Mouse (Mus musculus): ENCODE data around the gene Gm45711. TPM values are rescaled to one million over a fixed set of nuclear protein-coding genes. Genes with fewer than 3 reads are reported as not detected.

The Gm45711 gene
- polyA plus RNA-seq, 1 experiment from 2014 or later, result not detected

GRCm38 (mm10) chr8:104234573-104234972 is 75.3 kb downstream of the Gm45711 start:
- H3K36me3 ChIP-seq (ENCODE audit: control insufficient read depth, insufficient read depth), result peaks cover 44% of the 10 kb centered on the region
- ATAC-seq (replicated peaks; ENCODE audit: extremely low read depth, insufficient read depth, low FRiP score), result 0 out of 2 replicates have a peak, but pooled peaks have one; percentile 28

GRCm38 (mm10) chr8:104232919-104233318 is 77.0 kb downstream of the Gm45711 start:
- Histone ChIP-seq H3K27ac (ENCODE audit: low read length) (no peak overlapping the region), H3K9ac (ENCODE audit: low read length) (no peak overlapping the region), H3K4me2 (ENCODE audit: low read depth, low read length) (no peak overlapping the region), H3K4me3 (ENCODE audit: low read length) (no peak overlapping the region), H3K36me3 (ENCODE audit: control insufficient read depth, insufficient read depth) (peaks cover 48% of the 10 kb centered on the region), H3K4me1 (ENCODE audit: control insufficient read depth, insufficient read depth, low read length) (no peaks in the 10 kb centered on the region), H3K27me3 (ENCODE audit: control insufficient read depth, insufficient read depth, low read length) (no peaks in the 10 kb centered on the region), H3K9me3 (replicated peaks; ENCODE audit: control insufficient read depth, low read length) (no peaks in the 10 kb centered on the region)
- 93% methylated on average over 5 of the region's 5 CpGs for WGBS
- ATAC-seq (replicated peaks; ENCODE audit: extremely low read depth, insufficient read depth, low FRiP score), result no peak

More at GRCm38 (mm10) chr8:104234573-104234972, 75.3 kb downstream of the Gm45711 start:
- no peak overlapping the region for H3K9ac ChIP-seq (ENCODE audit: low read length)
- H3K27me3 ChIP-seq (ENCODE audit: control insufficient read depth, insufficient read depth, low read length), result no peaks in the 10 kb centered on the region
- H3K27ac ChIP-seq (ENCODE audit: low read length), result no peak overlapping the region
- no peak overlapping the region for H3K4me2 ChIP-seq (ENCODE audit: low read depth, low read length)
- no peaks in the 10 kb centered on the region for H3K9me3 ChIP-seq (replicated peaks; ENCODE audit: control insufficient read depth, low read length)
- no peak overlapping the region for H3K4me3 ChIP-seq (ENCODE audit: low read length)
- H3K4me1 ChIP-seq (ENCODE audit: control insufficient read depth, insufficient read depth, low read length), result no peaks in the 10 kb centered on the region
- WGBS, result 48% methylated on average over 6 of the region's 6 CpGs

GRCm38 (mm10) chr8:104232039-104232438 is 77.8 kb downstream of the Gm45711 start:
- ATAC-seq (replicated peaks; ENCODE audit: extremely low read depth, insufficient read depth, low FRiP score), result no peak
- Histone ChIP-seq H3K9me3 (replicated peaks; ENCODE audit: control insufficient read depth, low read length) (no peaks in the 10 kb centered on the region), H3K4me2 (ENCODE audit: low read depth, low read length) (no peak overlapping the region), H3K27me3 (ENCODE audit: control insufficient read depth, insufficient read depth, low read length) (no peaks in the 10 kb centered on the region), H3K4me1 (ENCODE audit: control insufficient read depth, insufficient read depth, low read length) (no peaks in the 10 kb centered on the region), H3K4me3 (ENCODE audit: low read length) (no peak overlapping the region), H3K9ac (ENCODE audit: low read length) (no peak overlapping the region), H3K27ac (ENCODE audit: low read length) (no peak overlapping the region), H3K36me3 (ENCODE audit: control insufficient read depth, insufficient read depth) (peaks cover 52% of the 10 kb centered on the region)
- WGBS, result 94% methylated on average over 4 of the region's 4 CpGs

Other genes with a start within 250 kb of the Gm45711 start
- gene Cdh5, start 208.5 kb downstream of the Gm45711 start, polyA plus RNA-seq (2015; fragmentation: Nextera tagmentation; extraction: Ambion mirVana), result 48.8 and 51.0 TPM in 2 replicates
- gene Bean1, start 139.6 kb downstream of the Gm45711 start, polyA plus RNA-seq (2015; fragmentation: Nextera tagmentation; extraction: Ambion mirVana), result 0.76 and 0.94 TPM in 2 replicates
- 11.4 and 12.9 TPM in 2 replicates for gene Tk2, start 61.5 kb downstream of the Gm45711 start, polyA plus RNA-seq (2015; fragmentation: Nextera tagmentation; extraction: Ambion mirVana)
- gene Cklf, start 59.2 kb downstream of the Gm45711 start, polyA plus RNA-seq (2015; fragmentation: Nextera tagmentation; extraction: Ambion mirVana), result 24.9 and 27.2 TPM in 2 replicates
- gene Cmtm2a, start 16.9 kb downstream of the Gm45711 start, polyA plus RNA-seq (2015; fragmentation: Nextera tagmentation; extraction: Ambion mirVana), result not detected in 2 replicates
- not detected in 2 replicates for gene Cmtm1, start 64 bp upstream of the Gm45711 start, polyA plus RNA-seq (2015; fragmentation: Nextera tagmentation; extraction: Ambion mirVana)
- not detected in 2 replicates for gene Gm11020, start 11.5 kb upstream of the Gm45711 start, polyA plus RNA-seq (2015; fragmentation: Nextera tagmentation; extraction: Ambion mirVana)
- gene Cmtm2b, start 12.1 kb upstream of the Gm45711 start, polyA plus RNA-seq (2015; fragmentation: Nextera tagmentation; extraction: Ambion mirVana), result not detected in 2 replicates
- gene Cmtm3, start 29.3 kb upstream of the Gm45711 start, polyA plus RNA-seq (2015; fragmentation: Nextera tagmentation; extraction: Ambion mirVana), result 81.8 and 83.9 TPM in 2 replicates
- 1.3 and 1.7 TPM in 2 replicates for gene Cmtm4, start 85.7 kb upstream of the Gm45711 start, polyA plus RNA-seq (2015; fragmentation: Nextera tagmentation; extraction: Ambion mirVana)
- gene Dync1li2, start 133.0 kb upstream of the Gm45711 start, polyA plus RNA-seq (2015; fragmentation: Nextera tagmentation; extraction: Ambion mirVana), result 54.2 and 55.9 TPM in 2 replicates
- gene Terb1, start 199.8 kb upstream of the Gm45711 start, polyA plus RNA-seq (2015; fragmentation: Nextera tagmentation; extraction: Ambion mirVana), result 0.11 and 0.13 TPM in 2 replicates
- gene Nae1, start 224.6 kb upstream of the Gm45711 start, polyA plus RNA-seq (2015; fragmentation: Nextera tagmentation; extraction: Ambion mirVana), result 58.4 and 68.8 TPM in 2 replicates
- 2.4 and 3.0 TPM in 2 replicates for gene Car7, start 224.6 kb upstream of the Gm45711 start, polyA plus RNA-seq (2015; fragmentation: Nextera tagmentation; extraction: Ambion mirVana)